In genomic region chr12:101012197-101013077, GRCm38 (mm10) we compare ENCODE assay signal across 10 mouse cellular contexts. TPM values are rescaled to one million over a fixed set of nuclear protein-coding genes. Genes with fewer than 3 reads are reported as not detected.
DNase-seq lines count a peak whose midpoint lies in the region; ATAC-seq and TF ChIP-seq lines count a peak whose summit lies in the region.
"Had no signal": no experiment of that assay in that cellular context is flagged by ENCODE, and none has a peak within 500 bp of the region (broad histone marks: within the 10 kb centered on the region; RNA-seq: fewer than 3 reads in every experiment).

No protein-coding gene starts in this region.

- DNase-seq in adrenal gland, postnatal 10 days, result peak; percentile 24
- DNase-seq in adrenal gland, adult 8-10 months, result no peak
- no peak for DNase-seq in lung, embryonic 14.5 days
- no peak for DNase-seq in lung, postnatal 25 days (ENCODE audit: low spot score)
- DNase-seq in heart, postnatal 10 days, result peak; percentile 62 to 67
- peak; percentile 31 for DNase-seq in midbrain, embryonic 14.5 days
- no peak for DNase-seq in spleen, postnatal 36 days (ENCODE audit: low spot score in 2 of 2)
- DNase-seq: layer of hippocampus, adult 9-11 months had no signal

- H3K27me3 ChIP-seq in lung, embryonic 14.5 days (ENCODE audit: insufficient read depth, low read length), result no peaks in the 10 kb centered on the region
- H3K27me3 ChIP-seq in midbrain, embryonic 14.5 days (ENCODE audit: control insufficient read depth, insufficient read depth, low read length), result no peaks in the 10 kb centered on the region

- no peak overlapping the region for H3K27ac ChIP-seq in lung, embryonic 14.5 days (ENCODE audit: low read depth)
- no peak overlapping the region for H3K27ac ChIP-seq in midbrain, embryonic 14.5 days (replicated peaks; ENCODE audit: low read depth, low read length)

- no peaks in the 10 kb centered on the region for H3K9me3 ChIP-seq in lung, embryonic 14.5 days (ENCODE audit: low read depth, low read length)
- no peaks in the 10 kb centered on the region for H3K9me3 ChIP-seq in midbrain, embryonic 14.5 days (ENCODE audit: control insufficient read depth, low read length)

- H3K4me2 ChIP-seq in lung, embryonic 14.5 days, result 0 out of 2 replicates have a peak overlapping the region, but pooled peaks have one; percentile 0
- no peak overlapping the region for H3K4me2 ChIP-seq in midbrain, embryonic 14.5 days (ENCODE audit: low read length)

- no peaks in the 10 kb centered on the region for H3K36me3 ChIP-seq in lung, embryonic 14.5 days (ENCODE audit: insufficient read depth)
- H3K36me3 ChIP-seq in midbrain, embryonic 14.5 days (ENCODE audit: control insufficient read depth, insufficient read depth, low read length), result no peaks in the 10 kb centered on the region

- ATAC-seq in lung, embryonic 14.5 days (ENCODE audit: insufficient read depth), result no peak
- no peak for ATAC-seq in midbrain, embryonic 14.5 days (ENCODE audit: low FRiP score, low TSS enrichment)
- no peak for ATAC-seq in erythroblast, adult 5-6 weeks (replicated peaks; ENCODE audit: low FRiP score, poor library complexity, severe bottlenecking)

- H3K9ac ChIP-seq in lung, embryonic 14.5 days, result no peak overlapping the region
- no peak overlapping the region for H3K9ac ChIP-seq in midbrain, embryonic 14.5 days (replicated peaks; ENCODE audit: low read length)

- no peak for TF ChIP-seq CTCF in lung, embryonic 14.5 days (IDR thresholded peaks at IDR 0.05; ENCODE audit: low read depth)

- H3K4me3 ChIP-seq in lung, embryonic 14.5 days (ENCODE audit: low read depth, low read length), result no peak overlapping the region
- H3K4me3 ChIP-seq in midbrain, embryonic 14.5 days (replicated peaks; ENCODE audit: low read depth, low read length), result no peak overlapping the region
- H3K4me3 ChIP-seq: myocyte had no signal

- intact Hi-C loops in heart, postnatal 10 days (cut with DNase I), result no loop called here

- H3K4me1 ChIP-seq in lung, embryonic 14.5 days (ENCODE audit: insufficient read depth), result peaks cover 22% of the 10 kb centered on the region
- peaks cover 30% of the 10 kb centered on the region for H3K4me1 ChIP-seq in midbrain, embryonic 14.5 days (ENCODE audit: control insufficient read depth, insufficient read depth, low read length)

- 13% methylated on average over 17 of the region's 17 CpGs for WGBS in lung, embryonic 14.5 days
- 30% methylated on average over 17 of the region's 17 CpGs for WGBS in midbrain, embryonic 14.5 days

RNA-seq across cellular contexts. Expression of gene Ccdc88c, which starts 16.4 kb away (rescaled TPM):
- 10 to 100 TPM in 1 of 2 experiments, 1 to 10 TPM in 1; 9.2 to 16.4 TPM for total RNA-seq in adrenal gland, postnatal 10 days (2021)
- 1 to 10 TPM; 1.4 to 4.0 (median 2.7) TPM for total RNA-seq in adrenal gland, adult 8-10 months (2022)
- 14.0 and 15.3 TPM in 2 replicates for polyA plus RNA-seq in lung, embryonic 14.5 days (2014; fragmentation: Nextera tagmentation; extraction: Ambion mirVana)
- total RNA-seq in heart, postnatal 10 days (2021), result 10 to 100 TPM; 11.9 to 13.2 TPM
- polyA plus RNA-seq in midbrain, embryonic 14.5 days (2014; fragmentation: Nextera tagmentation; extraction: Ambion mirVana), result 14.0 and 16.7 TPM in 2 replicates
- 56.1 and 68.1 TPM in 2 replicates for total RNA-seq in erythroblast, adult 5-6 weeks (2015; ENCODE audit: low replicate concordance)
- total RNA-seq in erythroblast, adult 5-6 weeks (2017; ENCODE audit: low replicate concordance), result 180 TPM in 2 replicates

Comparison
In these comparisons a context has a peak if more than half of its experiments do, and no peak if none do; other contexts are left out.
1. DNase-seq: peak in adrenal gland, postnatal 10 days (single experiment), heart, postnatal 10 days (2 of 2) and midbrain, embryonic 14.5 days (single experiment); none in adrenal gland, adult 8-10 months (single experiment), lung, embryonic 14.5 days (single experiment), lung, postnatal 25 days (single experiment) and spleen, postnatal 36 days (0 of 2).